Mouse (Mus musculus) intestine, embryonic 14.5 days (tissue): ENCODE results near the gene Ube2l3. TPM values are rescaled to one million over a fixed set of nuclear protein-coding genes. Genes with fewer than 3 reads are reported as not detected.

Source experiments
- ATAC-seq: fragments of 200-750 bp; cut with Nextera tagmentation; replicated peaks from 2 replicates; pipeline ENCODE4 v1.8.0; 2017; ENCODE audit warnings: low read depth, moderate number of reproducible peaks, moderate TSS enrichment, moderate library complexity; ENCODE audit not compliant: low FRiP score, low TSS enrichment
- DNase-seq: peaks from one replicate; pipeline ENCODE4 v3.0.0-alpha.2; 2018; ENCODE audit warnings: low spot score
- H3K27ac ChIP-seq: fragments of 300-500 bp; sonication (generic); 2 replicates; pipeline ENCODE4 v1.5.1; 2014; ENCODE audit warnings: low read depth, mild to moderate bottlenecking, control low read depth
- H3K27me3 ChIP-seq: fragments of 300-500 bp; sonication (generic); replicated peaks from 2 replicates; pipeline ENCODE4 v1.6.1; 2014; ENCODE audit warnings: low read length, control low read depth; ENCODE audit not compliant: control insufficient read depth, insufficient read depth
- H3K36me3 ChIP-seq: fragments of 300-500 bp; sonication (generic); 2 replicates; pipeline ENCODE4 v1.6.1; 2014; ENCODE audit warnings: low read length, control low read depth; ENCODE audit not compliant: control insufficient read depth, insufficient read depth
- H3K4me1 ChIP-seq: fragments of 300-500 bp; sonication (generic); replicated peaks from 2 replicates; pipeline ENCODE4 v1.6.1; 2014; ENCODE audit warnings: low read length, control low read depth, mixed read lengths; ENCODE audit not compliant: control insufficient read depth, insufficient read depth
- H3K4me2 ChIP-seq: fragments of 300-500 bp; sonication (generic); 2 replicates; pipeline ENCODE4 v1.6.1; 2014; ENCODE audit warnings: low read length
- H3K4me3 ChIP-seq: fragments of 300-500 bp; sonication (generic); 2 replicates; pipeline ENCODE4 v1.5.1; 2014; ENCODE audit warnings: low read depth, low read length, control low read depth, mixed read lengths
- H3K9ac ChIP-seq: fragments of 300-500 bp; sonication (generic); 2 replicates; pipeline ENCODE4 v1.6.1; 2014; ENCODE audit warnings: mild to moderate bottlenecking, low read length
- H3K9me3 ChIP-seq: fragments of 300-500 bp; sonication (generic); 2 replicates; pipeline ENCODE4 v1.6.1; 2016; ENCODE audit warnings: low read length, control low read depth; ENCODE audit not compliant: control insufficient read depth
- whole genome bisulfite sequencing: fragments of 180-500 bp; shearing (Covaris S2); extraction: QIAGEN DNeasy Blood & Tissue Kit; methylation state at CpG from one replicate; pipeline ENCODE4 v1.1.7; 2014; 5-methylcytosine and 5-hydroxymethylcytosine counted together
- polyA plus RNA-seq: library from polyadenylated mRNA; unstranded; fragments of >200 nt; fragmentation: Nextera tagmentation; extraction: Ambion mirVana; gene quantifications from 2 replicates; pipeline ENCODE4 v1.2.1, GENCODE M21; 2014

Ube2l3 gene
- polyA plus RNA-seq, 1 experiment from 2014 or later: 345 TPM

GRCm38 (mm10) chr16:17124871-17125520, 77.5 kb downstream of the Ube2l3 start, which contains the start of gene 2610318N02Rik:
Gene 2610318N02Rik, minus strand, starts transcription at chr16:17125167.
- Histone ChIP-seq H3K36me3 (peaks cover 18% of the 10 kb centered on the region), H3K27ac (peak within 1 kb of the TSS; percentile 69), H3K4me2 (peak within 1 kb of the TSS; percentile 79), H3K9ac (peak within 1 kb of the TSS; percentile 45), H3K4me3 (peak within 1 kb of the TSS; percentile 64), H3K4me1 (peaks cover 13% of the 10 kb centered on the region), H3K27me3 (no peaks in the 10 kb centered on the region), H3K9me3 (no peaks in the 10 kb centered on the region)
- under 1% methylated on average over 25 of the region's 25 CpGs for WGBS
- DNase-seq (peak; percentile 91), ATAC-seq (peak; percentile 94)

DNA sequence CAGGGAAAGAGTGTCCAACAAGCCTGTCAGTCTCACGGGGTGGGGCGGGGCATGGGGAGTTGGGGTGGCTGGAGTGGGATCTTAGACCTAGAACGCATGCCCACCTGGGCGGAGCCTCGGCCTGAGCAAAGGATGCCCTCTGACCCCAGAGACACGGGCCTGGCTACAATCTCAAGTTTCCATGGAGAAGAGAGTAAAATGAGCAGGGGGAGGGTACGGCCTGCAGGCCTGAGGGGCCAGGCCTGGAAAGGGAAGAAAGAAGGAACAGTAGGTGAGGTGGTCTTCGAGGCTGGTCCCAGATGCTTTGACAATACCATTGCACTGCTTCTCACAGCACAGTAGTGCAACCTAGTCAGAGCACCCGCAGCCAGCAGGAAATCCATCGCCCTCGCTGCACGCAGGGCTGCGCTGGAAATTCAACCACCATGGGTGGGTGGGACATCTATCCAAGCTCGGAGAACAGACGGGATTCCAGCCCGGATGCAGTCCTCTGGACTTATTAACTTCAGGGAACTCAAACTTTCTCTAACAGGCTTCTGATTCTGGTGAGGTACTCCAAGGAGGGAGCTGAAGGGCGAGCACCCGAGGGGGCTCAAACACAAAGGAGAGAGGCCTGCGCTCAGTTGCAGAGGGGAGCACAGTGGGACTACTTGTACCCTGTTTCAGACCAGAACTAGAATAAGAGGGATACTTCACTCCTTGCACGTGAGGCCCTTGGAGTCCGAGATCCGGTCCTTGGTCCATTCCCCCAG, 78.2 kb downstream of the Ube2l3 start:
- WGBS: 1% methylated on average over 22 of the region's 22 CpGs
- Histone ChIP-seq H3K27ac (peak overlapping the region; percentile 69), H3K4me3 (peak overlapping the region; percentile 64), H3K4me1 (peaks cover 13% of the 10 kb centered on the region), H3K9ac (peak overlapping the region; percentile 45), H3K36me3 (peaks cover 25% of the 10 kb centered on the region), H3K27me3 (no peaks in the 10 kb centered on the region), H3K4me2 (peak overlapping the region; percentile 79), H3K9me3 (no peaks in the 10 kb centered on the region)
- peak; percentile 38 for ATAC-seq
- DNase-seq: no peak

DNA sequence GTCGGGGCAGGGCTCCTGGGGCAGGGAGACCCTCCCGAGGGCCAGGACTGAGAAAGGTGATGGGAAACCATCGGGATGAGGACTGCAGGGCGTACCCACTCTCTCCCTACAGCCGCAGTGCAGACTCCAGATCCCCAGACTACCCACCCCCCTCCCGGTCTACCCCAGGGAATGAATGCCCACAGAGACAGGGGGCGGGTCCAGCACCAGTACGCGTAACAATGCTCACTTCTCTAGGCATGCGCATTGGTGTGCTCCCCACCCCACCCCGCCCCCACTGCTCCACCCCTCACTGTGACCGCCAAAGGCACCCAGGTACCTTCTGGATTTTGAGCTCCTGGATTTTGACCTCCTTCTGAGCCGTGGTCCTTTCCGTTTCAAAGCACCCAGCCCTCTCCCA, 80.9 kb downstream of the Ube2l3 start:
- Histone ChIP-seq H3K27ac (no peak overlapping the region), H3K9me3 (no peaks in the 10 kb centered on the region), H3K9ac (no peak overlapping the region), H3K27me3 (no peaks in the 10 kb centered on the region), H3K36me3 (peaks cover 40% of the 10 kb centered on the region), H3K4me1 (peaks cover 13% of the 10 kb centered on the region), H3K4me3 (no peak overlapping the region), H3K4me2 (no peak overlapping the region)
- ATAC-seq (no peak), DNase-seq (no peak)
- 74% methylated on average over 13 of the region's 14 CpGs for WGBS

- Histone ChIP-seq H3K9ac (no peak overlapping the region), H3K4me1 (no peaks in the 10 kb centered on the region; the same call in 1 of the 2 replicates), H3K4me3 (no peak overlapping the region), H3K27me3 (no peaks in the 10 kb centered on the region), H3K27ac (no peak overlapping the region), H3K4me2 (no peak overlapping the region), H3K36me3 (peaks cover 75% of the 10 kb centered on the region), H3K9me3 (no peaks in the 10 kb centered on the region)
- DNase-seq (no peak), ATAC-seq (no peak)
- 89% methylated on average over 5 of the region's 5 CpGs for WGBS
Measured at GRCm38 (mm10) chr16:17117309-17117799, 85.1 kb downstream of the Ube2l3 start.

DNA sequence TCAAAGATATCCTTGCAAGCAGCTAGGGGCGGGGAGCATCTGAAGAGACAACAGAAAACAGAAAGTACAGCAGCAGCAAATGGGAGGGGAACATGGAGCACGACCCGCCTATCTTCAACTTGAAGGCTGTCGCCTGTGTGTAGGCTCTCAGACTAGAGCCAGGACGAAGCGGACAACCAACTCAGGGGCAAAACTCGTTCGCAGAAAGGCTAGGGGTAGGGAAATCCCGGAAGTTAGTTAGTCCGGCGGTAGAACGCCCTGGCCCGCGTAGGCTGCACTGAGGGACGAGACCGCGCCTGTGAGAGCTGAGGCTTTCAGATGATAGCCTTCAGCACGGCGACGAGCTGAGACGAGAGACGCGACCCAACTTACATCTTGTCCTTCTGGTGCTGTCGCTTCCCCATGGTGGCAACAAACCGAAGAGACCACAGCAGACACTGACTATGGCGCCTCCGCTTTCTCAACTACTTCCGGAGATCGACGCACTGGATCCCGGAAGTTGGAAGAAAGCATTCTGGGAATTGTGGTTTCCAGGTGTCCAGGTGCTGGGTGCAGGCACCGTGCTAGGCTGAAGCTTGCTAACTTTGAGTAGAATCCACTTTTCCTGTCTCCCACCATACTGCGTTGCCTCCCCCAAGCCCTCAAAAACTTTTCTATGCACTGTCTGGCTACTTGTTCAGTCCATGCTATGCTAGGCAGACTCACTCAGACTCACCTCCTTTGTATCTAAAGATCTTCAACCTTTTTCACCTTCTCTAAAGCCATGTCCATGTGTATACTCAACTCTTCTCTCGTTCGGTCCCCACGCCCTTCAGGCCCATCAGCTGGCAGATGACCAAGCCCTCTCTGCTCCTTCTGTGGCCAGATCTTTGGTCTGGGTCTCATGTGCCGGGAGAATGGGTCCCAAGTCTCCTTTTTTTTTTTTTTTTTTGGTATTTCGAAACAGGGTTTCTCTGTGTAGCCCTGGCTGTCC, 91.4 kb downstream of the Ube2l3 start, which contains the start of gene Ppil2:
Gene Ppil2 (minus strand): TSS at position 487 of the 973 bp plus-strand sequence.
- Histone ChIP-seq H3K36me3 (peaks cover 60% of the 10 kb centered on the region), H3K27ac (peak within 1 kb of the TSS; percentile 51; the same call in 1 of the 2 replicates), H3K4me3 (peak within 1 kb of the TSS; percentile 98), H3K4me1 (peaks cover 10% of the 10 kb centered on the region; the same call in 1 of the 2 replicates), H3K9ac (peak within 1 kb of the TSS; percentile 73), H3K27me3 (no peaks in the 10 kb centered on the region), H3K9me3 (no peaks in the 10 kb centered on the region), H3K4me2 (peak within 1 kb of the TSS; percentile 73)
- ATAC-seq (peak; percentile 82), DNase-seq (peak; percentile 81)
- 8% methylated on average over 38 of the region's 38 CpGs for WGBS

- H3K4me2 ChIP-seq: no peak overlapping the region
- DNase-seq (no peak), ATAC-seq (no peak)
- WGBS: 75% methylated on average over 4 of the region's 4 CpGs
- H3K4me1 ChIP-seq: 0 out of 2 replicates have a peak, but pooled peaks cover 1% of the 10 kb centered on the region
- H3K27me3 ChIP-seq: no peaks in the 10 kb centered on the region
- no peak overlapping the region for H3K4me3 ChIP-seq
- H3K9ac ChIP-seq: no peak overlapping the region
- H3K9me3 ChIP-seq: no peaks in the 10 kb centered on the region
- no peak overlapping the region for H3K27ac ChIP-seq
- peaks cover 74% of the 10 kb centered on the region for H3K36me3 ChIP-seq
Measured at GRCm38 (mm10) chr16:17104600-17104999, 97.8 kb downstream of the Ube2l3 start.

GRCm38 (mm10) chr16:17102630-17103220, 99.7 kb downstream of the Ube2l3 start:
- Histone ChIP-seq H3K27me3 (no peaks in the 10 kb centered on the region), H3K4me1 (no peaks in the 10 kb centered on the region), H3K27ac (no peak overlapping the region), H3K36me3 (peaks cover 81% of the 10 kb centered on the region), H3K9ac (no peak overlapping the region), H3K9me3 (no peaks in the 10 kb centered on the region), H3K4me3 (no peak overlapping the region), H3K4me2 (no peak overlapping the region)
- WGBS: 72% methylated on average over 7 of the region's 7 CpGs
- DNase-seq: no peak
- ATAC-seq: no peak
